Mouse (Mus musculus): ENCODE measurements at regions not wholly inside any gene's neighbourhood (a gene's known extent, or its start where the extent isn't known, plus 50 kb on each side); places are given as distances from the start of the nearest gene placed in this dataset.

- no peak for DNase-seq (ENCODE audit: low read depth)
Observed at GRCm38 (mm10) chr7:83077035-83077918, 210.1 kb downstream of the Mex3b start.

- no peak for DNase-seq (ENCODE audit: low read depth)
Observed at GRCm38 (mm10) chr7:83077919-83078265, 210.8 kb downstream of the Mex3b start.

GRCm38 (mm10) chr7:83078695-83079094 lies 211.6 kb downstream of the Mex3b start:
- no peak for DNase-seq (ENCODE audit: low read depth)

- DNase-seq (ENCODE audit: low read depth), result no peak
Observed at GRCm38 (mm10) chr7:83079842-83080241, 212.7 kb downstream of the Mex3b start.

- DNase-seq (ENCODE audit: low read depth), result no peak
Observed at GRCm38 (mm10) chr7:83084496-83085082, 217.5 kb downstream of the Mex3b start.

- DNase-seq (ENCODE audit: low read depth), result no peak
Observed at GRCm38 (mm10) chr7:83085547-83086158, 218.5 kb downstream of the Mex3b start.

- no peak for DNase-seq (ENCODE audit: low read depth)
Observed at GRCm38 (mm10) chr7:83087408-83087807, 220.3 kb downstream of the Mex3b start.

GRCm38 (mm10) chr7:83088125-83088524 lies 221.0 kb downstream of the Mex3b start:
- DNase-seq (ENCODE audit: low read depth), result no peak

- DNase-seq (ENCODE audit: low read depth), result no peak
Observed at GRCm38 (mm10) chr7:83089330-83089982, 222.3 kb downstream of the Mex3b start.

GRCm38 (mm10) chr7:83093923-83094355 lies 226.8 kb downstream of the Mex3b start:
- DNase-seq (ENCODE audit: low read depth), result no peak

GRCm38 (mm10) chr7:83094899-83095298 lies 227.8 kb downstream of the Mex3b start:
- no peak for DNase-seq (ENCODE audit: low read depth)

- DNase-seq (ENCODE audit: low read depth), result no peak
Observed at GRCm38 (mm10) chr7:83095593-83095992, 228.5 kb downstream of the Mex3b start.

- no peak for DNase-seq (ENCODE audit: low read depth)
Observed at GRCm38 (mm10) chr7:83104426-83104825, 237.3 kb downstream of the Mex3b start.

- no peak for DNase-seq (ENCODE audit: low read depth)
Observed at GRCm38 (mm10) chr7:83105672-83106071, 238.5 kb downstream of the Mex3b start.

GRCm38 (mm10) chr7:83111217-83111823 lies 244.2 kb downstream of the Mex3b start:
- DNase-seq (ENCODE audit: low read depth), result no peak

- DNase-seq (ENCODE audit: low read depth), result no peak
Observed at GRCm38 (mm10) chr7:83116487-83116886, 249.4 kb downstream of the Mex3b start.

GRCm38 (mm10) chr7:83117065-83117464 lies 249.9 kb downstream of the Mex3b start:
- no peak for DNase-seq (ENCODE audit: low read depth)

- DNase-seq (ENCODE audit: low read depth), result no peak
Observed at GRCm38 (mm10) chr7:83126196-83126595, 259.1 kb downstream of the Mex3b start.

- DNase-seq (ENCODE audit: low read depth), result no peak
Observed at GRCm38 (mm10) chr7:83140216-83140615, 273.1 kb downstream of the Mex3b start.

- DNase-seq (ENCODE audit: low read depth), result no peak
Observed at GRCm38 (mm10) chr7:83140658-83141057, 273.5 kb downstream of the Mex3b start.

- no peak for DNase-seq (ENCODE audit: low read depth)
Observed at GRCm38 (mm10) chr7:83144018-83144417, 276.9 kb downstream of the Mex3b start.

- DNase-seq (ENCODE audit: low read depth), result no peak
Observed at GRCm38 (mm10) chr7:83145551-83145950, 278.4 kb downstream of the Mex3b start.

All from c-Kit-positive CD71-positive TER-119-negative erythroid progenitor cells, embryonic 14.5 days (primary cell).